In the genomic region with DNA sequence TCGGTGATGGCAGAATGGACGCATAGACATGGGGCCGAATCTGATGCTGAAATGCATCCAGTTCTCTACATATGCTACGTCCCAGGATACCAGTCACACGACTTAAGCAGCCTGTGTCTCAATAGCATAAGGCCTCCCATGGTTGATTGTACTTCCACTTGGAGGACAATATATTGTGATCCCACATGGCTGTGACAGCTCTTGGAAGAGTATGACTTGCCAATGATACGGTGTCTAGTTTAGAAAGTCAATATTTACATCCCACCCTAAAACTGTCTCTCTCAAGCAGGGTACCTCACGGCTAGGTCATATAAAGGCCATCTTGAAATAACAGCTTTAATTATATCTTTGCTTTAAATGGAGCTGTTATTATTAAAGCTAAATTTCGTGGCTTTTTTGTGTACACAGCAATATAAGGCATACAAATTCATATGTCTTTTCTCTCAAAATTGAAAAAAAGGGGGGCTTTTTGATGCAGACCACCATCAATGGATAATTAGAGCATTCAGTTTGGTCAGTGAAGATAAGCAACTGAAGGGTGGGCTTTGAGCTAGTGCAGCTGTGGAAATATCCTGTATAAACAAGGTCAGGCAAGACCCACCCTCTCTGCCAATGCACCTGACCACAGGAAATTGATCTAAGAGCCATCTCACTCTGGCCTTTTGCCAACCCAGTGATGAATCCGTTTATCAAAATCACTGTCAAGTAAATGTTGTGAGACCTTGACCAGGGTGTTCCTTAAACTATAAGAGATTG, we compare ENCODE assay signal across 15 mouse cellular contexts.
"Had no signal": no experiment of that assay in that cellular context is flagged by ENCODE, and none has a peak within 500 bp of the region (broad histone marks: within the 10 kb centered on the region; RNA-seq: fewer than 3 reads in every experiment).

No protein-coding gene starts in this region.

- H3K4me3 ChIP-seq: neural tube, embryonic 15.5 days; stomach, embryonic 15.5 days had no signal

- H3K4me2 ChIP-seq: neural tube, embryonic 15.5 days; stomach, embryonic 15.5 days had no signal

- H3K4me1 ChIP-seq: neural tube, embryonic 15.5 days; stomach, embryonic 15.5 days had no signal

- H3K27ac ChIP-seq: neural tube, embryonic 15.5 days; stomach, embryonic 15.5 days; stomach, postnatal 0 days had no signal

- H3K36me3 ChIP-seq: neural tube, embryonic 15.5 days; stomach, embryonic 15.5 days had no signal

- DNase-seq: retina, postnatal 1 day; right cerebral cortex, adult 18-20 months; right cerebral cortex, postnatal 14 days; right cerebral cortex, postnatal 25 days; right cerebral cortex, postnatal 4 days; spleen, adult 18-20 months; thymus, adult 18-20 months; thymus, adult 2 months; thymus, postnatal 14 days; thymus, postnatal 25 days; thymus, postnatal 36 days; thymus, postnatal 4 days had no signal

- H3K9me3 ChIP-seq: neural tube, embryonic 15.5 days; stomach, embryonic 15.5 days had no signal

- H3K9ac ChIP-seq: neural tube, embryonic 15.5 days; stomach, embryonic 15.5 days had no signal

- H3K27me3 ChIP-seq: neural tube, embryonic 15.5 days; stomach, embryonic 15.5 days had no signal
